Mouse (Mus musculus) spleen, embryonic (tissue): ENCODE measurements around the gene Magi2.

Experiments
- CTCF ChIA-PET: fragments of 350-600 bp; sonication (Branson Sonifier 250); formaldehyde crosslinking; loops from one replicate; lab custom pipeline; 2022; lab: Charles Lee

Gene Magi2

GRCm38 (mm10) chr5:19746865-19747514, 520.2 kb downstream of the Magi2 start:
- CTCF ChIA-PET = no interaction called here

GRCm38 (mm10) chr5:19747631-19748030, 520.8 kb downstream of the Magi2 start:
- CTCF ChIA-PET = no interaction called here

GRCm38 (mm10) chr5:19779224-19779623, 552.4 kb downstream of the Magi2 start:
- CTCF ChIA-PET = no interaction called here

GRCm38 (mm10) chr5:19780076-19780475, 553.2 kb downstream of the Magi2 start:
- CTCF ChIA-PET = no interaction called here

GRCm38 (mm10) chr5:19785320-19785719, 558.5 kb downstream of the Magi2 start:
- CTCF ChIA-PET = no interaction called here

GRCm38 (mm10) chr5:19787522-19788144, 560.8 kb downstream of the Magi2 start:
- CTCF ChIA-PET = no interaction called here

GRCm38 (mm10) chr5:19803052-19803769, 576.4 kb downstream of the Magi2 start:
- CTCF ChIA-PET = no interaction called here

GRCm38 (mm10) chr5:19822502-19822901, 595.7 kb downstream of the Magi2 start:
- CTCF ChIA-PET = no interaction called here

- CTCF ChIA-PET = no interaction called here
Measured at GRCm38 (mm10) chr5:19825943-19826342, 599.1 kb downstream of the Magi2 start.

GRCm38 (mm10) chr5:19829341-19829740, 602.5 kb downstream of the Magi2 start:
- CTCF ChIA-PET = no interaction called here

- CTCF ChIA-PET = no interaction called here
Measured at GRCm38 (mm10) chr5:19862854-19863253, 636.0 kb downstream of the Magi2 start.

GRCm38 (mm10) chr5:19870406-19870805, 643.6 kb downstream of the Magi2 start:
- CTCF ChIA-PET = no interaction called here

- CTCF ChIA-PET = no interaction called here
Measured at GRCm38 (mm10) chr5:19891693-19892092, 664.9 kb downstream of the Magi2 start.

GRCm38 (mm10) chr5:19895893-19896292, 669.1 kb downstream of the Magi2 start:
- CTCF ChIA-PET = interaction anchor here (0.7 kb wide), 1 partner anchor 20 kb away, joined by 4 read pairs; no protein-coding TSS in a partner anchor

GRCm38 (mm10) chr5:19901625-19902024, 674.8 kb downstream of the Magi2 start:
- CTCF ChIA-PET = no interaction called here

GRCm38 (mm10) chr5:19906636-19907035, 679.8 kb downstream of the Magi2 start:
- CTCF ChIA-PET = no interaction called here

- CTCF ChIA-PET = no interaction called here
Measured at GRCm38 (mm10) chr5:19907381-19907982, 680.6 kb downstream of the Magi2 start.

GRCm38 (mm10) chr5:19907983-19908705, 681.3 kb downstream of the Magi2 start:
- CTCF ChIA-PET = interaction anchor here (0.7 kb wide), 1 partner anchor 15 kb away, joined by 3 read pairs; no protein-coding TSS in a partner anchor

- CTCF ChIA-PET = interaction anchor here (0.7 kb wide), 1 partner anchor 15 kb away, joined by 3 read pairs; no protein-coding TSS in a partner anchor
Measured at GRCm38 (mm10) chr5:19908706-19909060, 681.8 kb downstream of the Magi2 start.

- CTCF ChIA-PET = no interaction called here
Measured at GRCm38 (mm10) chr5:19909071-19909470, 682.2 kb downstream of the Magi2 start.

GRCm38 (mm10) chr5:19909664-19910063, 682.8 kb downstream of the Magi2 start:
- CTCF ChIA-PET = no interaction called here

GRCm38 (mm10) chr5:19932102-19932501, 705.3 kb downstream of the Magi2 start:
- CTCF ChIA-PET = no interaction called here
